Mouse (Mus musculus) gastrocnemius, adult 18-20 months (tissue): ENCODE data around the gene Cep41. TPM values are rescaled to one million over a fixed set of nuclear protein-coding genes. Genes with fewer than 3 reads are reported as not detected.

Experiments used
- microRNA-seq: library from miRNA; unstranded; fragments of <30 nt; microRNA quantifications from one replicate; pipeline ENCODE4 v1.2.0, GENCODE M21; 2021
- total RNA-seq, 2 experiments: library from RNA; stranded (reverse); gene quantifications; 2 replicates each; pipeline ENCODE4 v1.2.3; 2021

Cep41 gene
- total RNA-seq, 2 experiments from 2014 or later: 0.78 to 0.80 TPM

Small RNA genes lying within 50 kb of the gene (microRNA-seq; reads per million reads assigned to microRNA genes)
- gene Mir335: 611 reads per million, percentile 77 among the genes with 10 or more reads in this experiment

Other genes starting within 250 kb of the Cep41 start
- gene Tmem209, start 184.0 kb downstream of the Cep41 start, total RNA-seq: 10 to 100 TPM in 1 of 2 experiments, 1 to 10 TPM in 1; 9.6 to 10.8 TPM
- gene Ssmem1, start 183.9 kb downstream of the Cep41 start, total RNA-seq: not detected
- not detected for gene Cpa2, start 152.2 kb downstream of the Cep41 start, total RNA-seq
- gene Cpa4, start 125.4 kb downstream of the Cep41 start, total RNA-seq: not detected
- not detected for gene Cpa5, start 82.7 kb downstream of the Cep41 start, total RNA-seq
- gene Cpa1, start 54.5 kb downstream of the Cep41 start, total RNA-seq: not detected
- 1 to 10 TPM; 1.8 to 3.2 TPM for gene Mest, start 29.8 kb upstream of the Cep41 start, total RNA-seq
- 10 to 100 TPM; 12.5 to 15.7 TPM for gene Copg2, start 203.0 kb upstream of the Cep41 start, total RNA-seq
- gene Tsga13, start 221.8 kb upstream of the Cep41 start, total RNA-seq: not detected